Mouse (Mus musculus): Measurements from ENCODE around the gene Plekhm2. TPM values are rescaled to one million over a fixed set of nuclear protein-coding genes. Genes with fewer than 3 reads are reported as not detected.

Gene Plekhm2
- polyA plus RNA-seq, 1 experiment: 24.5 TPM

DNA sequence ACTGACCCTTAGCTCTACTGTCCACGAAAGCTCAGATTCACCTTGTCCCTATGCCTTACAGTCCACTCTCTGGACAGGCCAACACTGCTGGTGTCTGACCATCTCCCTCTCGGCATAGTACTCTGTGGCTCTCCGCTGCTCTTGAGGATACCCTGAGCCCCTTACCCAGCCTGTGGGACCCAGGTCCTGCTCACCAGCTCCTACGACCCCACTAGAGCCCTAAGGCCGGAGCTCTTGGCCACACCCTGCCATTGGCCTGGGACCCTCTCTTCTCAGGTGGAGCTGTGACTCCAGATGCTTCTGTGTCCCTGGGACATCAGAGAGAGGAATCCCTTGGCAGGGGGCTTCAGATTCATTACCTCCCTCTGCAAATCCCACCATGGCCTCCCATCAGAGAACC is 59.3 kb downstream of the Plekhm2 start:
- no peak overlapping the region for H3K4me3 ChIP-seq (replicated peaks; ENCODE audit: control insufficient read depth, low read depth, low read length)
- H3K4me1 ChIP-seq (ENCODE audit: control insufficient read depth, insufficient read depth, low read length): no peaks in the 10 kb centered on the region; the same call in 1 of the 2 replicates
- H3K27ac ChIP-seq (ENCODE audit: control insufficient read depth, insufficient read depth, low read depth, low read length, poor library complexity): no peak overlapping the region; the same call in 1 of the 2 replicates
- 83% methylated on average over 5 of the region's 5 CpGs for WGBS
- TF ChIP-seq POLR2A (IDR thresholded peaks at IDR 0.05; ENCODE audit: borderline replicate concordance, control insufficient read depth, low read depth, low read length) (no peak), CTCF (IDR thresholded peaks at IDR 0.05; ENCODE audit: control insufficient read depth, insufficient read depth, low read length) (no peak)

DNA sequence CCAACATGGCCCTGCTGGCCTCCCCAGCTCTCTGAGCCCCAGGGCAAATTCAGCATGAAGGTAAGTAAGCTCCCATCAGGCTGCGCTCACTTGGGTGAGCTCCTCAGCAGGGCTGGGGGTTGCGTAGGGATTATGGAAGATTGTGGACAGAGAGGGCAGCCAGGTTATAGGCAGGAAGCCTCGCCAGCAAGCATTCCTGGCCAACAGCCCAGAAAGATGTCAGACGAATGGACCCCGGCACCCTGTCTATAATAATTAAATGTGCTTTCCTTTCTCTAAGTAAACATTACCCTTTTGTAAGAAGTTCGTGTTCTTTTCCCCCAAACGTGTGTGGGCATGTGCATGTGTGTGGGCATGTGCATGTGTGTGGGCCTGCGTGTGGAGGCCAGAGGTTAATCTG is 60.2 kb downstream of the Plekhm2 start:
- Histone ChIP-seq H3K4me3 (replicated peaks; ENCODE audit: control insufficient read depth, low read depth, low read length) (no peak overlapping the region), H3K27ac (ENCODE audit: control insufficient read depth, insufficient read depth, low read depth, low read length, poor library complexity) (no peak overlapping the region), H3K4me1 (ENCODE audit: control insufficient read depth, insufficient read depth, low read length) (no peaks in the 10 kb centered on the region; the same call in 1 of the 2 replicates)
- TF ChIP-seq CTCF (IDR thresholded peaks at IDR 0.05; ENCODE audit: control insufficient read depth, insufficient read depth, low read length) (no peak), POLR2A (IDR thresholded peaks at IDR 0.05; ENCODE audit: borderline replicate concordance, control insufficient read depth, low read depth, low read length) (no peak)
- WGBS: 74% methylated on average over 8 of the region's 8 CpGs

DNA sequence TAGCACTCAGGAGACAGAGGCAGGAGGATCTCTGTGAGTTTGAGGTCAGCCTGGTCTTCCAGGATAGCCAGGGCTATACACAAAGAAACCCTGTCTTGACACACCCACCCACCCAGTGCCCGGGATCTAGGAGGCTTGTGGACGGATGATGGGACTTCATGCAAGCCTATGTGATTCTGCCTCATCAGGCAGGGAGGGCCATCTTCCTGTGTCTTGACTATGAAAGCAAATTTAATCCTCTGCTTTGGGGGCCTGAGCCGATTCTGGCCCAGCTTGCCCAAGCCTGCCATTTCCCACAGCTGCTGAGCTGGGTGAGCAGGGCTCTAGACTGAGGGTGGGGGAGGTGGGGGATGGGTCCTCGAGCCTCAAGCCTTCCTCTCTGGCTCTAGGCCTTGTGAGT is 60.8 kb downstream of the Plekhm2 start:
- no peak overlapping the region for H3K4me3 ChIP-seq (replicated peaks; ENCODE audit: control insufficient read depth, low read depth, low read length)
- 71% methylated on average over 4 of the region's 4 CpGs for WGBS
- TF ChIP-seq CTCF (IDR thresholded peaks at IDR 0.05; ENCODE audit: control insufficient read depth, insufficient read depth, low read length) (no peak), POLR2A (IDR thresholded peaks at IDR 0.05; ENCODE audit: borderline replicate concordance, control insufficient read depth, low read depth, low read length) (no peak)
- H3K4me1 ChIP-seq (ENCODE audit: control insufficient read depth, insufficient read depth, low read length): no peaks in the 10 kb centered on the region; the same call in 1 of the 2 replicates
- no peak overlapping the region for H3K27ac ChIP-seq (ENCODE audit: control insufficient read depth, insufficient read depth, low read depth, low read length, poor library complexity)

DNA sequence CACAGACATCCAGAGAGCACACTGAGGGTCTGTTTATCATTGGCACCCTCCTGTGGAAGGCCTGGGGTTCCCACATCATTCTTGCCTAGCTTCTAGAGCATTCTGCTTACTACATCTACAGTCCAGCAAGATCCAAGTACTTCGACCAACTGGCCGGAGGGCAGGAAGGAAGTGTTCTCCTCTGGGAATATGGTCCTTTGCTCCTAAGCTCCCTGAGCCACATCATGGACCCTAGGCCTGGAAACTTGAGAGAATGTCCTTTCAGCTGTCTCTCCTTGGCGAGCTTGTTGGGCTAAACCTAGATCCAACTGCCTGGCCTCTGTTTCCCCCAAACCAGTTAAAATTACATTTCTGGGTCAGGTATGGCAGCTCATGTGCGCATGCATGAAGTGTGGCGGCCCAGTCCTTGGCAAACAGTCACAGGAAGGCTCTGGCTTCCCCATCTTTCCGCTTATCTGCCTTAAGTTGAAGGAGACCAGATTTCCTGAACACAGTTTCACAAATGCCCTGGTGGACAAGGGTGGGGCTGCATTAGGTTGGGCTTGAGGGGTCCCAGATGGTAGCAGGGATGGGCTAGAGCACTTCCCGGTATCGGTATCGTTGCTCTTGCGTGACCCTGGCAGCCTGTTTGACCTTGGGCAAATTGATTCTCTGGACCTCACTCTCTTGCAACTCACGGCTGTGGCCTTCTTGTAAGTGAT is 62.0 kb downstream of the Plekhm2 start:
- no peaks in the 10 kb centered on the region; the same call in 1 of the 2 replicates for H3K4me1 ChIP-seq (ENCODE audit: control insufficient read depth, insufficient read depth, low read length)
- no peak overlapping the region for H3K27ac ChIP-seq (ENCODE audit: control insufficient read depth, insufficient read depth, low read depth, low read length, poor library complexity)
- no peak for TF ChIP-seq POLR2A (IDR thresholded peaks at IDR 0.05; ENCODE audit: borderline replicate concordance, control insufficient read depth, low read depth, low read length)
- TF ChIP-seq CTCF (IDR thresholded peaks at IDR 0.05; ENCODE audit: control insufficient read depth, insufficient read depth, low read length): no peak
- WGBS: 54% methylated on average over 11 of the region's 11 CpGs
- no peak overlapping the region for H3K4me3 ChIP-seq (replicated peaks; ENCODE audit: control insufficient read depth, low read depth, low read length)

DNA sequence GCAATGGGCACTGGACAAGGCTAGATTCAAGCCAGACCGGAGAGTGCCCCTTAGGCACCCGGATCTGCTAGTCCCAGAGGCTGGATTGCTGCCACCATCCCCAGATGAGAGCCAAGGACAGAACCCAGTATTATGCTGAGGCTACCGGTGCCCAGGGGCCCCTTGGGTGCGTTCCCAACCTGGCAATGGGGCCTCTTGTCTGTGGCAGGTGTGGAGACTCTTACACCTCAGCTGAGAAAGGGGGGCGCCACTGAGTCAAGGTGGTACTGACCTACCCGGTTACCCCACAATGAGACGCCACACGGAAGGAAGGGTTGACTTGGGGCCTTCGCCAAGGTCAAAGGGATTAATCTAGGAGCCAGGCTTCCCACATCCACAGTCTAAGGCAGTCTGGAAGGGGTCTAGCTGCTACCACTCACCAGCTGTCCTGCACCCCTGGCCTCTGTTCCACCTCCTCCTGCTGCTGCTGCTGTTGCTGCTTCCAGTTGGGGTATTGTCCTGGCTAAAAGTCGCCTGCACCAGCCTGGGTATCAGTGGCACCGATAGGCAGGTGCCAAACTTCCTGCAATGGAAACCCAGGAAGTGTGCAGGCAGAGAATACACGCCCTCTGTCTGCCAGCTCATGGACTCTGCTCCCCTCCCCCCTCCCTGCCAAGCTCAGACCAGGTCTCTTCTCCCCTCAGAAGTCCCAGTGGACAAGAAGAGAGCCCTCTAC is 63.4 kb downstream of the Plekhm2 start:
- no peak for TF ChIP-seq CTCF (IDR thresholded peaks at IDR 0.05; ENCODE audit: control insufficient read depth, insufficient read depth, low read length)
- no peak for TF ChIP-seq POLR2A (IDR thresholded peaks at IDR 0.05; ENCODE audit: borderline replicate concordance, control insufficient read depth, low read depth, low read length)
- Histone ChIP-seq H3K27ac (ENCODE audit: control insufficient read depth, insufficient read depth, low read depth, low read length, poor library complexity) (no peak overlapping the region), H3K4me1 (ENCODE audit: control insufficient read depth, insufficient read depth, low read length) (no peaks in the 10 kb centered on the region; the same call in 1 of the 2 replicates), H3K4me3 (replicated peaks; ENCODE audit: control insufficient read depth, low read depth, low read length) (no peak overlapping the region)
- WGBS: 71% methylated on average over 12 of the region's 12 CpGs

DNA sequence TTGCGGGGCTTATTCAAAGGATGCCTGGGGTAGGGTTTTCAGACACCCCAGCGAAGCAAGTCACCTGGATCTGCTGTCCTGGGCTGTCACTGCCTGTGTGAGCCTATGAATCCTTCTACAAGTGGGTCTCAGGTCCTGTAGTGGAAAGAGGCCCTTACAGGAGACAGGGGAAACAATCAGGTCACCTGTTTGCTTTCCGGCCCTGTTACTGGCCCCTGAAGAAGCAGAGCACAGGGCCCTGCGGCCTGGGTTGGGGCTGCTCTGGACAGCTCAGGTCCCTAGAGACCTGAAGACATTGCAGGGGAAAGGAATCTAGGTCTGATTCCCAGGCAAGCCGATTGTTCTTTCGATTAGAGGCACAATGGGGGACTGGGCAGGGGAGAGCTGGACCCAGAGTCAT is 64.3 kb downstream of the Plekhm2 start:
- TF ChIP-seq POLR2A (IDR thresholded peaks at IDR 0.05; ENCODE audit: borderline replicate concordance, control insufficient read depth, low read depth, low read length): no peak
- TF ChIP-seq CTCF (IDR thresholded peaks at IDR 0.05; ENCODE audit: control insufficient read depth, insufficient read depth, low read length): no peak
- H3K4me1 ChIP-seq (ENCODE audit: control insufficient read depth, insufficient read depth, low read length): no peaks in the 10 kb centered on the region; the same call in 1 of the 2 replicates
- WGBS: 73% methylated on average over 6 of the region's 6 CpGs
- H3K4me3 ChIP-seq (replicated peaks; ENCODE audit: control insufficient read depth, low read depth, low read length): no peak overlapping the region
- no peak overlapping the region for H3K27ac ChIP-seq (ENCODE audit: control insufficient read depth, insufficient read depth, low read depth, low read length, poor library complexity)

DNA sequence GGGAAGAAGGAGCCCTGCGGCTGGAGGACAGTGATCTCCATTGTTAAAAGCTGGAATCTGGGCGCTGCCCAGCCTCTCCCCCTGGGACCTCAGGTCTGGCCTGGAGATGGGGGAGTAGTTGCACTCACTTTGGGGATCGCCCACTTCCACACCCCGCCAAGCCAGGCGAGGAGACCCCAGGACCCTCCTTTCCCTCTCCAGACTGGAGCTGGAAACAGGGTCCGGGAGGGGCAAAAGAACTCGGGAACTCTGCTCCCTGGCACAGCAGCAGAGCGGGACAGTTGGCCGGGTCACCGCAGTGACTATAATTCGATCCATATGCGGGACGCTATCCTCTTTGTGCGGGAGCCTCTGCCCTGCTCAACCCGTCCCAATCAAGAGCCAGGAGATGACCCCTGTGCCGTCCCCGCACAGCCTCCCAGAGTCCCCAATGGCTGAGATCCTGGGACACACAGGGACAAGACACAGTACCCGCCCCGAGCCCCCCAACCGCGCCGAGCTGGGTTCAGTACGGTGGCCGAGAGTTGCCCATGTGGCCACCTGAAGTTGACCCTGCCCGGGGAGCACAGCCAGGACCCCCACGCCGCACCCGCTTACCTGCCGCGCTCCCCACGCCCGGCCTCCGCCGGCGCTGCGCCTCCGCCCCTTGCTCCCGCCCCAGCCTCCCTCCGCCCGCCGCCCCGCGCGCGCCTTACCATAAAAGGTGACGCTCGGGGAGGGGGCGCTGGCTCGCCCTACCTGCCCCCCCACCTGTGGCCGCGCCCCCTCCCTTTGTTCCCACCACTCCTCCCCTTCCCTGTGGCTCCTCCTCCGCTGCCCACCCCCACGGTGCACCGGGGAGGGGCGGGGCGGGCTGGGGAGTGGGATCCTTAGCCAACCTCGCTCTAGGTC is 65.2 kb downstream of the Plekhm2 start:
- Histone ChIP-seq H3K4me3 (replicated peaks; ENCODE audit: control insufficient read depth, low read depth, low read length) (no peak overlapping the region), H3K27ac (ENCODE audit: control insufficient read depth, insufficient read depth, low read depth, low read length, poor library complexity) (no peak overlapping the region), H3K4me1 (ENCODE audit: control insufficient read depth, insufficient read depth, low read length) (no peaks in the 10 kb centered on the region)
- WGBS: 3% methylated on average over 51 of the region's 57 CpGs
- TF ChIP-seq CTCF (IDR thresholded peaks at IDR 0.05; ENCODE audit: control insufficient read depth, insufficient read depth, low read length) (no peak), POLR2A (IDR thresholded peaks at IDR 0.05; ENCODE audit: borderline replicate concordance, control insufficient read depth, low read depth, low read length) (no peak)

DNA sequence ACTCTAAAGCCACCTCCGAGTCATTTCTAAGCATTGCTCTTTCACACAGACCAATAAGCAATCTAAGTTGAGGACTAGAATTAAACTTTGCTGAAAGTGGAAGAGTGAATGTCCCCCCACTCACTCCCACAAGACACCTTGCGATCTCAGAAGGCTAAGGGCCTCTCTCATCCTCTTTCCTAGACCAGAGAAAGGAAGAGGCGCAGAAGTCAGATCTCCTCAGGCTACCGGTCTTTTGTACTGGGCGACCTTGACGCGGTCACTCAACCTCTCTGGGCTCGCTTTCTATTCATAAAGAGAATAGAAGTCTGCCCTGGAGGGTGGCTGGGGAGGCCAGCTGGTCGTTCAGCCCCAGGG is 65.8 kb downstream of the Plekhm2 start:
- TF ChIP-seq CTCF (IDR thresholded peaks at IDR 0.05; ENCODE audit: control insufficient read depth, insufficient read depth, low read length): no peak
- TF ChIP-seq POLR2A (IDR thresholded peaks at IDR 0.05; ENCODE audit: borderline replicate concordance, control insufficient read depth, low read depth, low read length): no peak
- Histone ChIP-seq H3K4me3 (replicated peaks; ENCODE audit: control insufficient read depth, low read depth, low read length) (no peak overlapping the region), H3K27ac (ENCODE audit: control insufficient read depth, insufficient read depth, low read depth, low read length, poor library complexity) (no peak overlapping the region), H3K4me1 (ENCODE audit: control insufficient read depth, insufficient read depth, low read length) (no peaks in the 10 kb centered on the region)
- 4% methylated on average over 9 of the region's 9 CpGs for WGBS
